Mouse (Mus musculus) right cerebral cortex, postnatal 10 days (tissue): ENCODE data around the gene Gtf3c3.

Experiments
- DNase-seq, 2 experiments: peaks; one replicate each; pipeline ENCODE4 v3.0.0; 2021; ENCODE audit warnings: low spot score in 2 of 2

Gtf3c3 gene

GRCm38 (mm10) chr1:54438340-54439079 is at the start of gene Gtf3c3:
Gtf3c3 (minus strand) TSS chr1:54438971.
- peak; percentile 86 for DNase-seq

GRCm38 (mm10) chr1:54484744-54485420 is 46.1 kb upstream of the Gtf3c3 start:
- no peak for DNase-seq

GRCm38 (mm10) chr1:54480491-54480890 is 41.7 kb upstream of the Gtf3c3 start:
- no peak for DNase-seq

GRCm38 (mm10) chr1:54468662-54469061 is 29.9 kb upstream of the Gtf3c3 start:
- DNase-seq: peak in 1 of 2 experiments; percentile 35

- DNase-seq: no peak
These were observed 28.6 kb upstream of the Gtf3c3 start for GRCm38 (mm10) chr1:54467366-54467765.

GRCm38 (mm10) chr1:54452116-54452515 is 13.3 kb upstream of the Gtf3c3 start:
- DNase-seq: no peak

GRCm38 (mm10) chr1:54448833-54449232 is 10.1 kb upstream of the Gtf3c3 start:
- DNase-seq: no peak

GRCm38 (mm10) chr1:54443641-54444040 is 4.9 kb upstream of the Gtf3c3 start:
- no peak for DNase-seq

- DNase-seq: no peak
These were observed 307 bp upstream of the Gtf3c3 start for GRCm38 (mm10) chr1:54439080-54439476.

GRCm38 (mm10) chr1:54422195-54422750 is 16.5 kb downstream of the Gtf3c3 start:
- DNase-seq: no peak

GRCm38 (mm10) chr1:54421670-54422069 is 17.1 kb downstream of the Gtf3c3 start:
- DNase-seq: no peak

- no peak for DNase-seq
These were observed 36.0 kb downstream of the Gtf3c3 start for GRCm38 (mm10) chr1:54402736-54403135.

GRCm38 (mm10) chr1:54384221-54384620 is 54.5 kb downstream of the Gtf3c3 start:
- DNase-seq: no peak

- peak; percentile 61 to 73 for DNase-seq
These were observed 57.5 kb downstream of the Gtf3c3 start for GRCm38 (mm10) chr1:54380978-54381914.

GRCm38 (mm10) chr1:54377506-54378051 is 61.2 kb downstream of the Gtf3c3 start:
- DNase-seq: no peak

GRCm38 (mm10) chr1:54356566-54356965 is 82.2 kb downstream of the Gtf3c3 start:
- DNase-seq: no peak

- no peak for DNase-seq
These were observed 83.3 kb downstream of the Gtf3c3 start for GRCm38 (mm10) chr1:54355485-54355884.

GRCm38 (mm10) chr1:54354786-54355185 is 84.0 kb downstream of the Gtf3c3 start:
- DNase-seq: no peak
